Mouse (Mus musculus): Measurements from ENCODE around the gene Antxr2.

Antxr2 gene

DNA sequence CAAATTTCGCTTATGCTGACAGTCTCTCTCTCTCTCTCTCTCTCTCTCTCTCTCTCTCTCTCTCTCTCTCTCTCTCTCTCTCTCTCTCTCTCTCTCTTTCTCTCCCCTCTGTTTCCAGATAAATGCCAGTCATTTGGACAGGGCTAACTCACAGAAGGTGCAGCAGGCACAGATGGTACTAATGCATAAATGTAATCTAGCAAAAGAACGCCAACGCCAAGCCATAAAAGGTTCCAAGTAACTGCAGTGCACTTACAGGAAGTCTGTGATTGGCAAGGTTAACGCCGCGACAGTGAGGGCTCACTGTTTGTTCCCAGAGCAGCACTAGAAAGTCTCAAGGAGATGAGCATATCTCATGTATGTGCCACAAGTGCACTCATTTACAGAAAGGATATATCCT lies 123.4 kb downstream of the Antxr2 start:
- peak; percentile 17 for DNase-seq (ENCODE audit: low spot score)

DNA sequence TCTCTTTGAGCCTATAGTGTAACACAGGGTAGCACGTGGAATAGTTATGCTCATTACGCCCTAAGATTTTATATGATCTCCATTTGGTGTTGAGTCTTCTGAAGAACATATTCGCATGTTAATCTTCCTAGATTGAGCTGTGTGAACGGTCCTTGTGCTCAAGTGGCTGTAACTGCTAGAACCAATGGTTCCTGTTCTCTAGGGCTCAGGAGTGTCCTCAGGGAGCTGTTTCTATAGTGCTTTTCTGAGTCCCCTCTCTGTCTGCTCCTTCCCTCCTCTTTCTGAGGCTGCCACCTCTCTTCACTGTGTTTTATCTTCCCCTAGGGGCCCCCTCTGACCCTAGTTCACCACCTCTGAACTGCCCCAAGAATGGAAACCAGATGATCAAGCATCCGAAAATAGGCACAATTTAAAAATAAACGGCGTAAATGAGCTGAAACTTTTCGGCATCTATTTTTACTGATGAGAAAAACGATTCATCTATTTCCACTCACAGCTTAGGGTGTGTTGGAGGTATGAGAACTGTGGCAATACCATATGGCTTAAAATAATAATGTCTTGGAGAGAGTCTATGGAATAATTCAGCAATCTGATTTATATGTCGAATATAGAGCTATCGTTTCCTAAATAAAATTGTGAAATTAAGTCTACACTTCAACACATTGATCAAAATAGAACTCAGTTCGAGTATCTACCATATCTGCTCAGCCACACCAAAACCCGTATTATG lies 124.1 kb downstream of the Antxr2 start:
- DNase-seq (ENCODE audit: low spot score): no peak

DNA sequence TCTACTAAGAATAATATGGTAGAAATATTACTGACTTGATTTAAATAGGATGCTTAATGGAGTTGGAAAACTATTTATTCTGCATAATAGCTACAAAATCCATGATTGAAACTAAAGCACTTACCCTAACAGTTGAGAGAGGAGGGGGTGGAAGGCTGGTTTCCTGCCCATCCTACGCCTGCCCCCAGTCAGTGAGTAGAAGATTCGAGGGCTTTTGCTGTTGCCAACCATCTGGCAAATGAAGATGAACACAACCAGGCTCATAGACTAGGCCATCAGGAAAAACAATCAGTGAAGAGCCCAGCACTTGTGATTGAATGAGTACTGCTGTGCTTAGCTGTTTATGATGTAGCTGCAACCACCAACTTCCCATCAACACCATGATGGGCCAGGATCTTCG lies 125.0 kb downstream of the Antxr2 start:
- DNase-seq (ENCODE audit: low spot score): no peak

- no peak for DNase-seq (ENCODE audit: low spot score)
Measured at GRCm38 (mm10) chr5:97901096-97901495, 129.7 kb downstream of the Antxr2 start.

DNA sequence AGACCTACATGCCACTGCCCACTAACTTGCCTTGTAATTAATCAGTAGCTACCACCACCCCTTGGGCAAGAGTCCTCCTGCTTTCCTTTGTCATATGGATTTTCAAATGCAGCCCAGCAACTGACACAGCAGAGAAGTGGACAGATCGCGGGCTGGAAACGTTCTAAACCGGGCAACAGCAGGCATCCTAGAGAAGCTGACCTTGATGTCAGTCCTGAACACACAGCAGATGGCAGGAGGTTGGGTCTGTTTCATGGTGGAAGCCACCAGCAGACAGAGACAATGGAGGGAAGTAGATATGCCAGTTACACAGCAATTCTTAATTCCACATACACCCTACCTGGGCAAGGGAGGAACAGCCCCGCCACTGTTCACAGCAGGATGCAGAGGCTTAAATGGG lies 131.5 kb downstream of the Antxr2 start:
- no peak for DNase-seq (ENCODE audit: low spot score)

- DNase-seq (ENCODE audit: low spot score): no peak
Measured at GRCm38 (mm10) chr5:97885427-97885826, 145.4 kb downstream of the Antxr2 start.

DNA sequence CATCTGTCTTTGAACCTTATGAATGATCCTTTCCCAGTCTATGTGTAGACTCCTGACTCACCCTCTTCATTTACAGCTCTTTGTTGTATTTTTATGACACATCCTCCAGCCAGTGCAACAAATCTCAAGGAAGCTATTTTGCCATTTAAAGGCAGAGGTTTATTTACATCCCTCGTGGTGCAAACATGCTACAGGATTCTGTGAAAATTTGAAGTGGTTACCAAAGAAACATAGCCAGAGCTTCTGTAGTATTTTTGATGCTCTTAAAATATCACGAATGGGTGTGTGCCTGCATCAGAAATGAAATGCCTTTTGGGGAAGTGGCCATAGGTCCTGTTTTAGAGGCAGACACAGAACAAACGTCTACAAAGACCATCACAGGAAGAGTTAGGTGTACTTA lies 146.7 kb downstream of the Antxr2 start:
- no peak for DNase-seq (ENCODE audit: low spot score)

DNA sequence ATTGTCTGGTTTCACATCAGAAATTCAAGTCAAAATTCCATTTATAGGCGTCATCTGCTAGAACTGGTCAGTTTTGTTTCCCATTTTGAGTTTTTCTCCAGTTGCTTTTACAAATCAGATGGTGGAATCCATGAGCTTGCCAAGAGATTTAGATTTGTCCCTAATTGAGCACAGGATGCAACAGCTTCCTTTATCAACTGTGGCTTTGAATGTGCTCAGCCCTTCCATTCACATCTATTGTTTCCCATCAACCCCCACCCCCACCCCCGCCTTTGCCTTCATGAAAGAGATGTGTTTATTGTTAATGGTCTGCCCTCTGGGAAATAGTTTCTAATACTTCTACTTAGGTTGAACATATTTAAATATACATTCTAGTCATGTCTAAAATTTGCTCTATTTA lies 149.4 kb downstream of the Antxr2 start:
- no peak for DNase-seq (ENCODE audit: low spot score)

- no peak for DNase-seq (ENCODE audit: low spot score)
Measured at GRCm38 (mm10) chr5:97880115-97880514, 150.7 kb downstream of the Antxr2 start.

DNA sequence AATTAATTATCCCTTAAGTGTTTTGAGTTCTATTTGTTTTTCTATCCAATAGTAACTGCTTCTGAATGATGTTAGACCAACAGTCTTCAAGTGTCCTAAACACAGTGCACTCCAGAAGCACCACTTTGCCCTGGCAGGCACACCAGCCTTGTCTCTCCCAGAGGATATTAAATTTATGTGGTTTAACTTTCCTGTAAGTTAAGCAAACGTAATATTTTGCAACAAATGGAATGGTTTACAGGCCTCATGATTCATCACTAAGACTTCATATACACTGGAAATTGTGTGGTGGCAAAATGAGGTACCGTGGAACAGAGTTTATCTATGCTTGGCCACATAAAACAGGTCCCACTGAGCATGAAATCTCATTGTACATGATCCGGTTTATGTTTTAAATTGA lies 152.0 kb downstream of the Antxr2 start:
- DNase-seq (ENCODE audit: low spot score): no peak

GRCm38 (mm10) chr5:97878215-97878794 lies 152.5 kb downstream of the Antxr2 start:
- no peak for DNase-seq (ENCODE audit: low spot score)

GRCm38 (mm10) chr5:97876895-97877294 lies 153.9 kb downstream of the Antxr2 start:
- no peak for DNase-seq (ENCODE audit: low spot score)

- DNase-seq (ENCODE audit: low spot score): no peak
Measured at GRCm38 (mm10) chr5:97867921-97868320, 162.9 kb downstream of the Antxr2 start.

DNA sequence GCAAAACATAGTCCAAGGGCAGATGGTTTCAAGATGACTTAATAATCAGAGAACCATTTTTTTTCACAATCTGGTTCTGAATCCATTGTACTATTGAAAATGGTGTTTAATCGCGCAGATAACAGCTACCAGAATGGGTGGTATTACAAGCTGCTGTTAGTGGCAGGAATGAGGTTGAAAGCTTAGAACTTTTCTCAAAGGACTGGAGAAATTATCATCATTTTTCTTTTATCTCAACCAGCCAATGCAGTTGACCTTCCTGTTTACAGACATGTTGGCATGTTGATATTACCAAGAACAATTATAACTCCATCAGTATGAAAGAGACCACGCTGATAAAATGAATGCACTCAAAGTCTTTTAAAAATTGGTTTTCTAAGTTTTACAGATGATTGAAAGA lies 163.9 kb downstream of the Antxr2 start:
- DNase-seq (ENCODE audit: low spot score): no peak

GRCm38 (mm10) chr5:97857101-97857500 lies 173.7 kb downstream of the Antxr2 start:
- no peak for DNase-seq (ENCODE audit: low spot score)

DNA sequence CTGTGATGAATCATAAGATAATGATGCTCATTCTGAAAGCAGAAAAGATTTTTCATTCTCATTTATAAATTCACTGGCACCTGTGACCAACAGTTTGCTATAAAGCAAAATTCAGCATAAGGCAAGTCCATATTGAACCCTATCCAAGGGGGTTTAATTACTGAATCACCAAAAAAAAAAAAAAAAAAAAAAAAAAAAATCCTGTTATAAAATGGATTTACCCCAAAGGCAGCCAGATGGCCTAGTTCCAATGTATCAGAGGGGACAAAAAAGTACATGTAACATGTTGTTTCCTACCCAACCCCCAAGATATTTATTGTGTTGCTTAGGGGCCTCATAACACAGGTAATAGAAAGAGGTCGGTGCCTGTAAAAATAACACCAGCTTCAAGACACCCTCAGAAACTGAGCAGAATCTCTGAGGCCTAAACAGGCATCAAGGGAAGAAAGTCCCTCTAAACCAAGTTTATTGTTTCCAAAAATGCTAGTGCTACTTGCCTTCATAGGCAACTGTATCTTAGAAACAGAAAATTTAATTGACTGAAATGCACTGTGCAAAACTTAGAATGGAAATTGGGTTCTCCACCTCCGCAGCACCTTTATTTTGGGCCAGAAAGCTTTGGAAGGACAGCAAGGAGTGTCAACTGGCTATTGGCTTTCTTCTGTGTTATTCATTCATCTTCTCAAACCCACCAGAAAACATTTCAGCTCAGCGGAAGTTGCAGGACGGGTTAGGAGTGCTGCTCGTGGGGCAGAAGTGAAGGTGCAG lies 178.7 kb downstream of the Antxr2 start:
- DNase-seq (ENCODE audit: low spot score): no peak

- DNase-seq (ENCODE audit: low spot score): no peak
Measured at GRCm38 (mm10) chr5:97847204-97847895, 183.5 kb downstream of the Antxr2 start.

DNA sequence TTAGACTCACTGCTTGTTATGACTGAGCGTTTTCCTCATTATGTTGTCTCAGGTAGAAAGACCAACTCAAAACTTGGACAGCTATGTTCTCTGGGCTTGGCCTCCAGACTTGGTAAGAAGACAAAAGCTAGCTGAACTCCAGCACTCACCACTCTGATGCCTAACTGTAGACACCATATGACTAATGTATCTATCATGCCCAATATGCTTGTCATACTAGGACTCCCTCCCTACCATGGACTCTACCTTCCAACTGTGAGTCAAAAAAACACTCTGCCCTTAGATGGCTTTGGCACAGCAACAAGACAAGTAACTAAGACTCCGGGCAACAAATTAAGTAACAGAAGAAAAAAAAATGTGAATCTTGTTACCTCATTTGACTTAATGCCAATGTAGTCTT lies 184.3 kb downstream of the Antxr2 start:
- DNase-seq (ENCODE audit: low spot score): no peak

GRCm38 (mm10) chr5:97842016-97842415 lies 188.8 kb downstream of the Antxr2 start:
- no peak for DNase-seq (ENCODE audit: low spot score)

GRCm38 (mm10) chr5:97839924-97840279 lies 190.9 kb downstream of the Antxr2 start:
- no peak for DNase-seq (ENCODE audit: low spot score)

DNA sequence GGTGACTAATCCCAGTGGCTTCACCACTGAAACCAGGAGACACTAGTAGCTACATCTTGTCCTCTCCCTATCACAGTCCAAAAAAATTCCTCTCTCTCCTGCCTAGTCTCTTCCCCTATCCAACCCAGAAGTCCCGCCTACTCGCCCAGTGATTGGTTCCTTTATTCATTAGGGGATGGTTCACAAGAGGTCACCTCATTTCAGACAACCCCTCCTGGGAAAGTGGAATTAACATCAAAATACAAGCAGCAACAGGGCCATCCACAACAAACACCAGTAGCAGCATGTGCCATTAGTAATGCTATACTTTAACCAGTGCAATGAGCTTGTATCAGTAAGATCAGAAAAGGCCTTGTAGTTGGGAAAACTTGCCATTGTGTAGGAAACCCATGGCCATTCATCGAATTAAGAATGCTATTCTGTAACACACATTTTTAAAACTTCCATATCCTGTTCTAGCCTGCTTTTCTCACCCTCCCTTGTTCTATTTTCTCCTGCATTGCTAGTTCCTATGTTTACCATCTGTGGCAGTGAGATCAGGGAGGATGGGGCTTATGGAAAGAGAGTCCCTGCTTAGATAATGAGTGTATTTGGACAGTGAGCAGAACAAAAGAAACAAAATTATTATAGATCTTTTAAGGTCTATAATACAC lies 191.4 kb downstream of the Antxr2 start:
- DNase-seq (ENCODE audit: low spot score): no peak

GRCm38 (mm10) chr5:97837333-97837732 lies 193.5 kb downstream of the Antxr2 start:
- DNase-seq (ENCODE audit: low spot score): no peak
